Mouse (Mus musculus) cortical plate, adult 2 months (tissue): Measurements from ENCODE around the gene Mapk8ip3.

Source experiments
- CTCF ChIP-seq: fragments of 200-500 bp; IDR thresholded peaks from 2 replicates; pipeline ENCODE4 v1.5.1; 2011; ENCODE audit warnings: mild to moderate bottlenecking, control low read depth, low read length; ENCODE audit not compliant: insufficient read depth; ENCODE audit errors: extremely low read depth
- POLR2A ChIP-seq: fragments of 200-500 bp; IDR thresholded peaks from 2 replicates; pipeline ENCODE4 v1.6.1; 2011; ENCODE audit warnings: mild to moderate bottlenecking, low read length, control low read depth; ENCODE audit not compliant: insufficient read depth; ENCODE audit errors: extremely low read depth

DNA sequence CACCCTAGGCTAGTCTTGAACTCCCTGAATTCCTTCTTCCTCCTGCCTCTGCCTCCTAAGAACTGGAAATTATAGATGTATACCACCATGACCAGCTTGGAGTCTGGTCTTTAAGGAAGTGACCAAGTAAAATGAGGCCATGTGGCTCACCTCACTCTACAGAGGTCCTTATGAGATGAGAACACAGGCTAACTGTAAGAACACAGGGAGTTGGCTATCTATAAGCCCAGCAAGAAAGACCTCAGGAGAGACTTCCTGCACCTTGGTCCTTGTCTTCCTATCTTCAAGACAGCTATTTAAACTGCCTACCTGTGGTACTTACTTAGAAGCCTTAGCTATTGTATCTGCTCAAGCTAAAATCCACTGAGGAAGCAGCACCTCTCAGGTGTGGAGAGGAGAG is 22.8 kb downstream of the Mapk8ip3 start:
- TF ChIP-seq CTCF (no peak), POLR2A (no peak)
